1 mouse cellular context compared by ENCODE assay signal in genomic region chr11:116642681-116643578, GRCm38 (mm10).
TF ChIP-seq lines count a peak whose summit lies in the region.

No protein-coding gene starts in this region.

TF ChIP-seq in CH12.LX, 34 proteins besides CTCF, POLR2A, EP300 and RAD21 (continued from another document):
- TF ChIP-seq HCFC1 (IDR thresholded peaks at IDR 0.05; ENCODE audit: low read depth, low read length) (peak; percentile 13; the same call in 1 of the 2 replicates), MXI1 (IDR thresholded peaks at IDR 0.05; ENCODE audit: low read depth, low read length) (peak; percentile 47), NELFE (IDR thresholded peaks at IDR 0.05; ENCODE audit: low read depth, low read length) (peak; percentile 69; the same call in 1 of the 2 replicates), CHD1 (IDR thresholded peaks at IDR 0.05; ENCODE audit: low read depth, low read length) (no peak), SMC3 (IDR thresholded peaks at IDR 0.05; ENCODE audit: low read depth, low read length) (peak; percentile 95), BHLHE40 (IDR thresholded peaks at IDR 0.05; ENCODE audit: low read depth, low read length) (no peak), TBP (conservative IDR thresholded peaks at IDR 0.05; ENCODE audit: low read depth, low read length) (no peak), USF1 (IDR thresholded peaks at IDR 0.05; ENCODE audit: low read depth, low read length) (no peak), IRF4 (IDR thresholded peaks at IDR 0.05; ENCODE audit: low read depth, low read length) (peak; percentile 86), MAX (IDR thresholded peaks at IDR 0.05; ENCODE audit: low read length) (no peak; the same call in 1 of the 2 replicates), TCF12 (IDR thresholded peaks at IDR 0.05; ENCODE audit: low read depth, low read length) (0 out of 2 replicates have a peak, but pooled peaks have one; percentile 19), MAZ (IDR thresholded peaks at IDR 0.05; ENCODE audit: low read depth, low read length) (peak; percentile 93), UBTF (IDR thresholded peaks at IDR 0.05; ENCODE audit: low read depth, low read length) (no peak), MYC (IDR thresholded peaks at IDR 0.05; ENCODE audit: low read depth, low read length) (0 out of 2 replicates have a peak, but pooled peaks have one; percentile 56), ZC3H11A (IDR thresholded peaks at IDR 0.05; ENCODE audit: low read depth, low read length) (peak; percentile 85), CHD2 (IDR thresholded peaks at IDR 0.05; ENCODE audit: low read length) (no peak), ELF1 (IDR thresholded peaks at IDR 0.05; ENCODE audit: low read depth, low read length) (peak; percentile 61; the same call in 1 of the 2 replicates), ETS1 (conservative IDR thresholded peaks at IDR 0.05; ENCODE audit: low read depth, low read length) (peak; percentile 53)
TF ChIP-seq in CH12.LX: peak in this region for 12.
